12 mouse cellular contexts compared by ENCODE assay signal in the genomic region with DNA sequence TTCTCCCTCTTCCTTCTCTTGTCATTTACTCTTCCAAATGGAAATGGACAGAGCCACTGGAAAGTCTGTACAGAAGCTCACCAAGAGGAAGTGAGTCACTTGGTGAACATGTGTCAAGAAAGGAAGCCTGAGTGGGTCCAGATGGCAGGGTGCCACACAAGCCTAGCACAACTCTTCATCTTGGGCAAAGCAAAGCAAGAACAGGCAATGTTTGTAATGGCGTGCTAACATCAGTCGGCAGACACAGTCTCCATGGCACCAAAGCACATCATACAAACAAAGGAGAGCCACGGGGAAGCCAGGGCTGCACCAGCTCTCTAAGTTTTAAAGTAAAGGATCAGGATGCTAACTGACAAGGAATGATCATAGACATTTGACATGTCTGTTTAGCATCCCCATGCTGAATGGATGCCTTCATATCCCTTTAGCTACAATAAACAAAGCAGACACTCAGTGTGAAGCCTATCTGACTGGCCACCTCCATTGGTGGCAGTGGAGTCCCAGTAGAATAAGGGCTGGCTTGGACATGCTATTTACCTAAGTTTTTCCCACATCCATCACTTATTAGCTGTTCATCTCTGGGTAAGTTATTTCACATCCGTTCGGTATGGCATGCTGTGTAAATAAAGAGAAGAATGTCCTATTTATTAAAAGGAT. TPM values are rescaled to one million over a fixed set of nuclear protein-coding genes. Genes with fewer than 3 reads are reported as not detected.
DNase-seq lines count a peak whose midpoint lies in the region; ATAC-seq and TF ChIP-seq lines count a peak whose summit lies in the region.
"Had no signal": no experiment of that assay in that cellular context is flagged by ENCODE, and none has a peak within 500 bp of the region (broad histone marks: within the 10 kb centered on the region; RNA-seq: fewer than 3 reads in every experiment).

No protein-coding gene starts in this region.

- POLR2A ChIA-PET in Patski (lab: Charles Lee) = interaction anchor here (0.6 kb wide), 1 partner anchor 1481 kb away, joined by 4 read pairs; no protein-coding TSS in a partner anchor

- peak; percentile 56 for ATAC-seq in frontal cortex, adult (ENCODE audit: low TSS enrichment)
- peak; percentile 37 for ATAC-seq in Patski
- peak; percentile 33; the same call in 1 of the 2 replicates for ATAC-seq in hindbrain, embryonic 12.5 days (ENCODE audit: low FRiP score)
- ATAC-seq: CD4-positive, CD25-positive, alpha-beta regulatory T cell, adult 4 months had no signal

- CTCF ChIA-PET in Patski (lab: Charles Lee) = interaction anchor here (0.7 to 6.0 kb wide), 4 partner anchors 8 to 17 kb away, joined by 3 to 35 read pairs (median 14); a partner anchor contains a TSS

- no peak for TF ChIP-seq POLR2A in lung, adult 2 months (IDR thresholded peaks at IDR 0.05; ENCODE audit: borderline replicate concordance, extremely low read depth, low read depth, low read length)

- peaks cover 29% of the 10 kb centered on the region for H3K27me3 ChIP-seq in Patski
- no peaks in the 10 kb centered on the region for H3K27me3 ChIP-seq in hindbrain, embryonic 12.5 days
- no peaks in the 10 kb centered on the region for H3K27me3 ChIP-seq in embryonic facial prominence, embryonic 10.5 days (replicated peaks; ENCODE audit: low read depth, poor library complexity, severe bottlenecking)

- no peak overlapping the region for H3K4me2 ChIP-seq in hindbrain, embryonic 12.5 days (replicated peaks)
- H3K4me2 ChIP-seq: lung, embryonic 14.5 days had no signal

- H3K9me3 ChIP-seq in hindbrain, embryonic 12.5 days (replicated peaks) = no peaks in the 10 kb centered on the region
- no peaks in the 10 kb centered on the region for H3K9me3 ChIP-seq in embryonic facial prominence, embryonic 10.5 days

- H3K9ac ChIP-seq in hindbrain, embryonic 12.5 days = no peak overlapping the region
- H3K9ac ChIP-seq: lung, embryonic 14.5 days had no signal

- H3K27ac ChIP-seq in hindbrain, embryonic 12.5 days = no peak overlapping the region
- H3K27ac ChIP-seq in embryonic facial prominence, embryonic 10.5 days (replicated peaks) = no peak overlapping the region
- H3K27ac ChIP-seq: gastrocnemius, adult 2 months had no signal

- no peaks in the 10 kb centered on the region for H3K4me1 ChIP-seq in lung, adult 2 months (ENCODE audit: control insufficient read depth, insufficient read depth, low read length)
- peaks cover 10% of the 10 kb centered on the region; the same call in 1 of the 2 replicates for H3K4me1 ChIP-seq in hindbrain, embryonic 12.5 days
- no peaks in the 10 kb centered on the region; the same call in 1 of the 2 replicates for H3K4me1 ChIP-seq in embryonic facial prominence, embryonic 10.5 days

- no peak overlapping the region for H3K4me3 ChIP-seq in lung, adult 2 months (replicated peaks; ENCODE audit: extremely low read depth, low read depth, low read length)
- H3K4me3 ChIP-seq in hindbrain, embryonic 12.5 days = no peak overlapping the region
- H3K4me3 ChIP-seq in embryonic facial prominence, embryonic 10.5 days = no peak overlapping the region
- H3K4me3 ChIP-seq: gastrocnemius, adult 2 months had no signal

- TF ChIP-seq CTCF in lung, adult 2 months (IDR thresholded peaks at IDR 0.05; ENCODE audit: insufficient read depth, low read length) = no peak
- TF ChIP-seq CTCF in Patski (IDR thresholded peaks at IDR 0.05) = no peak

- H3K36me3 ChIP-seq in hindbrain, embryonic 12.5 days = no peaks in the 10 kb centered on the region
- no peaks in the 10 kb centered on the region for H3K36me3 ChIP-seq in embryonic facial prominence, embryonic 10.5 days (replicated peaks)

- no peak for DNase-seq in frontal cortex, postnatal 14 days (ENCODE audit: low spot score in 2 of 2)
- peak; percentile 20 for DNase-seq in lung, postnatal 36 days
- DNase-seq in lung, adult 2 months = no peak
- DNase-seq in Patski (ENCODE audit: low read depth, low spot score) = no peak
- DNase-seq in embryonic facial prominence, embryonic 10.5 days (ENCODE audit: low spot score) = no peak
- DNase-seq in spleen, postnatal 10 days (ENCODE audit: low spot score in 2 of 2) = no peak
- DNase-seq: cerebellum, postnatal 14 days; gastrocnemius, adult 2 months; lung, embryonic 14.5 days had no signal

- WGBS in lung, adult 2 months = 44% methylated on average over 5 of the region's 5 CpGs
- WGBS in hindbrain, embryonic 12.5 days = 46% methylated on average over 5 of the region's 5 CpGs
- WGBS in embryonic facial prominence, embryonic 10.5 days = 82% methylated on average over 5 of the region's 5 CpGs

- in situ Hi-C loops in Patski (cut with MboI; ENCODE audit: low pct_unique_long_range_greater_than_20kb) = loop anchor here (5.0 kb wide), 1 partner anchor 1834 kb away; no protein-coding TSS in a partner anchor

RNA-seq across cellular contexts. Expression of a gene that starts 16.2 kb away (rescaled TPM):
- 9.5 and 16.7 TPM in 2 replicates for polyA plus RNA-seq in lung, adult 2 months (2012; rRNA removed)
- polyA plus RNA-seq in Patski (2021) = 18.5 TPM
- 10.6 and 11.0 TPM in 2 replicates for polyA plus RNA-seq in hindbrain, embryonic 12.5 days (2016; fragmentation: Nextera tagmentation; extraction: Ambion mirVana)
- 3.2 and 5.3 TPM in 2 replicates for polyA plus RNA-seq in embryonic facial prominence, embryonic 10.5 days (2016; fragmentation: Nextera tagmentation; extraction: Ambion mirVana)

RNA-seq across cellular contexts. Expression of a gene that starts 59.8 kb away (rescaled TPM):
- polyA plus RNA-seq in lung, adult 2 months (2012; rRNA removed) = 0.52 and 0.60 TPM in 2 replicates
- 0.14 TPM for polyA plus RNA-seq in Patski (2021)
- not detected in 2 replicates for polyA plus RNA-seq in hindbrain, embryonic 12.5 days (2016; fragmentation: Nextera tagmentation; extraction: Ambion mirVana)
- 0.04 TPM in 1 of 2 replicates, not detected in the other for polyA plus RNA-seq in embryonic facial prominence, embryonic 10.5 days (2016; fragmentation: Nextera tagmentation; extraction: Ambion mirVana)
